Mouse (Mus musculus) erythroid progenitor cell, adult 5-6 weeks (primary cell): Measurements from ENCODE around the gene Fam19a1. TPM values are rescaled to one million over a fixed set of nuclear protein-coding genes. Genes with fewer than 3 reads are reported as not detected.
"Not testable (repeated sequence)": the region's sequence is repeated elsewhere in the genome, so short reads cannot be mapped to it uniquely, and the experiment has no call there.

Experiments used
- ATAC-seq: replicated peaks from 2 replicates; pipeline ENCODE4 v1.8.0; 2016; ENCODE audit warnings: moderate number of reproducible peaks, mild to moderate bottlenecking, moderate TSS enrichment, inconsistent platforms; ENCODE audit not compliant: poor library complexity, low FRiP score, severe bottlenecking
- total RNA-seq, 2 experiments: library from RNA; stranded (forward) in 1 of 2; stranded (reverse) in 1 of 2; fragments of 150-400 nt in 1 of 2; fragments of 186-747, 209-891 nt in 1 of 2; gene quantifications; 2 replicates each; pipeline versions ENCODE4 v1.2.3 to v1.2.4; 2015 to 2017; ENCODE audit warnings: low replicate concordance in 2 of 2

The Fam19a1 gene
- total RNA-seq (2015; ENCODE audit: low replicate concordance) (not detected in 2 replicates), total RNA-seq (2017; ENCODE audit: low replicate concordance) (not detected in 2 replicates)

GRCm38 (mm10) chr6:96112854-96113253 is at the start of gene Fam19a1:
Gene Fam19a1, plus strand, starts transcription at chr6:96113154.
- no peak for ATAC-seq

DNA sequence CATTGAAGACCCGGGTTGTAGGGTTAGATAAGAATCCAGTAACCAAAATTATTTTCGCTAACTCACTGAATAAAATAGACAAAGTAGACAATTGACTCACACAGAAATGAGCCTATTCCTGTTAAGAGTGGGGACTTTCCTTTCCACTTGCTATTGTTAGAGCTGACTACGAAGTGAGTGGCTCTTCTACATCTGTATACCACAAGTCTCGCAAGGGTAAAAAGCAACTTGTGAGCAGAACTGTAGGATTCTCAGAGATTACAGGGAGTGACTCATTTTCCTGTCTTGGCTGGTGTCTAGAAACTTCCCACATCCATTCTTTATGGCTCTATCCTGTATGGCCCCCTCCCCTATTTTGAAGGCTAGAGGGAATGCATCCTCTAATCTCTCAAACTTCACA is 41.9 kb upstream of the Fam19a1 start:
- ATAC-seq: no peak

DNA sequence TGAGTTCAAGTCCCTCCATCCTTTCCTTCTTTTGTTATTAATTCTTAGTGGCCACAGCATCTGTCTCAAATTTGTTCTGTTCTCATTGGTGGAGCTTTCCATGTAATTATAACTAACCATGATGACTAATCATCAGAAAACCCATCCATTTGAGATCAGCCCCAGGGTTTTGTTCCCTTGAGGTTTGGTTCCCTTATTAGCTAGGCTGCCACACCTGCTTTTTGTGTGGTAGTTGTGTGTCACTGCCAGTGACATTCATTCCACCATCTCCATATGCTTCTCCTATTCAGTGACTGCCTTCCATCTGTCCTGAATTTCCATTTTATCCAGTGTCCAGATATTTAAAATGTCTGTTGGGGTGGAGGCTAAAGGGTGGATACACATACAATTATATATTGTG is 41.4 kb upstream of the Fam19a1 start:
- no peak for ATAC-seq

GRCm38 (mm10) chr6:96089961-96090360 is 23.0 kb upstream of the Fam19a1 start:
- ATAC-seq: no peak

GRCm38 (mm10) chr6:96093716-96094115 is 19.2 kb upstream of the Fam19a1 start:
- ATAC-seq: no peak

- ATAC-seq: no peak
These were observed 14.7 kb upstream of the Fam19a1 start for GRCm38 (mm10) chr6:96098225-96098624.

DNA sequence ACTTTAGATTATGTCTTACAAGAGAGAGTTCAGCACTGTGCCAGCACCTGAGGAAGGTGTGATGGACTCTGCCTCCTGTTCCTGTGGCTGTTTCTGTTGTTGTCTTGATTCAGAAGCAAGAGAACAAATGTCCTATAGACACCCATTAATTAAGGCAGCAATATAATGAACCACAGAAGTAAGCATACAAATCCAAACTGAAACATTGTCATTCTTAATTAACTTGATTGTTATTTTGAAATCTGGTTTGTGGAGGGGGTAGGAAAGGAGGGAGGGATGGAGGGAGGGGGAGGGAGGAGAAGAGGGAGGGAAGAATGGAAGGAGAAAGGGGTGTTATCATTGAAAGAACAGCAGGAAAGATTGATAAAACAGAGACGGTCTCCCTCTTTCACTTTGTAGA is 1.3 kb upstream of the Fam19a1 start:
- ATAC-seq: no peak

- ATAC-seq: no peak
These were observed 1.2 kb downstream of the Fam19a1 start for GRCm38 (mm10) chr6:96114151-96114550.

GRCm38 (mm10) chr6:96116148-96116533 is 3.2 kb downstream of the Fam19a1 start:
- no peak for ATAC-seq

- ATAC-seq: no peak
These were observed 3.7 kb downstream of the Fam19a1 start for GRCm38 (mm10) chr6:96116534-96117272.

DNA sequence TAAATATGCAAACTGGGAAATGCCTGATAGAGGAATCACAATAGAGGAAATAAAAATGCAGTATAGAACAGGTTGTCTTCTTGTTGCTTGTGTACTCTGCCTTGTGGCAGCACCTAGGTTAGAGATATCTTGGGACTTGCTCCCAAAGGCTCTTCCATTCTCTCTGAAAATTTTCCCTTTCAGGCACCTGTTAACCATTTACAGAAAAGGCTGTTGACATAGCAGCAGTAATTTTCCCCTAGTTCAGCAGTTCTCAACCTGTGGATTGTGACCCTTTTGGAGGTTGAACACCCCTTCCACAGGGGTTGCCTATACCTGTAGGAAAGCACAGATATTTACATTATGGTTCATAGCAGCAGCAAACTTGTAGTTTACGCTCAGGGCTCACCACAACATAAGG is 30.4 kb downstream of the Fam19a1 start:
- no peak for ATAC-seq

- ATAC-seq: no peak
These were observed 52.4 kb downstream of the Fam19a1 start for GRCm38 (mm10) chr6:96165403-96165802.

DNA sequence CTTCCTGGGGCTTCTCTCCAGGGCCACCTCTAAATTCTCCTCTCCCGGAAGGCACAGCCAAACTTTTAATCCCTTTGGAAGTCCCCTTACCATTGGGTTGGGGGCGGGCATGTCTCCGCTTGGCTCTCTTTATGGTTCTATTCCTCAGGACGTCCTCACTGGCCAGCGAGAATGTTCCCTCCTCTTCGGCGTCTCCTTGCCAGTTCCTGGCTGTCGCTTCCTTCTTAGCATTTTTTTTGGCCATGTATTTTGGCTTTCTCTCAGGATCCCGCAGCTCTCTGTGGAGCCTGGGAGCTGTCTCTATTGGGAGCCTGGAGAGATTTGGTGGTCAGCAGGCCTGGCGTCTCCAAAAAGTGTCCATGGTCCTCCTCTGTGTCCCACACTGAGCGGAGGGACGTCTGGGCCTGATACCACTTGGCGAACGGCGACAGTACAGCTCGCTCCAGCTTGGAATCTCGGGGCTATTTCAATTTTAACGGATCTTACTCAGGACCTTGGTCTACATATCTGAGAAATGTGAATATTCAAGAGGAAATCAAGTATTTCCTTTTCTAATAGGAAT is 52.9 kb downstream of the Fam19a1 start, which contains the start of gene 1700123L14Rik:
TSS of gene 1700123L14Rik (minus strand) at position 426 of the 562 bp plus-strand sequence.
- no peak for ATAC-seq

GRCm38 (mm10) chr6:96167031-96167430 is 54.1 kb downstream of the Fam19a1 start:
- ATAC-seq: no peak

GRCm38 (mm10) chr6:96173681-96174080 is 60.7 kb downstream of the Fam19a1 start:
- ATAC-seq: no peak

- ATAC-seq: no peak
These were observed 65.6 kb downstream of the Fam19a1 start for GRCm38 (mm10) chr6:96178530-96178929.

- no peak for ATAC-seq
These were observed 70.4 kb downstream of the Fam19a1 start for GRCm38 (mm10) chr6:96183392-96183791.

DNA sequence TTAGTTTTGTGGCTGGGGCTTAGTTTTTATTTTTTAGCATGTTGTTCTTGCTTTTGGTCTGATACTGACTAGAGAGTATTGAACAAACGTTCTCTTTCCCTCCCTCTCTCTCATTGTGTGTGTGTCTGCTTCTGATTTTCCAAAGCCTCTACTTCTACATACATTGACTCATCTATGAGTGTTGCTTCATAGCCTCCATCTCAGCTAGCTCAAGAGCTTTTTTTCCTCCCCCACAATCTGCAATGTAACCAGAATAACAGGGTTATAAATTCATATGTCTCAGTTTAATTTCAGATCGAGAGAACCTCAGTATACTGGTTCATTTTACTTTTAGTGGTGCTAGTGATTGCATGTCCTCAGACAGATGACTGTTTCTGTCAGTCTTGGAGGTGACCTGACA is 73.6 kb downstream of the Fam19a1 start:
- ATAC-seq: no peak

DNA sequence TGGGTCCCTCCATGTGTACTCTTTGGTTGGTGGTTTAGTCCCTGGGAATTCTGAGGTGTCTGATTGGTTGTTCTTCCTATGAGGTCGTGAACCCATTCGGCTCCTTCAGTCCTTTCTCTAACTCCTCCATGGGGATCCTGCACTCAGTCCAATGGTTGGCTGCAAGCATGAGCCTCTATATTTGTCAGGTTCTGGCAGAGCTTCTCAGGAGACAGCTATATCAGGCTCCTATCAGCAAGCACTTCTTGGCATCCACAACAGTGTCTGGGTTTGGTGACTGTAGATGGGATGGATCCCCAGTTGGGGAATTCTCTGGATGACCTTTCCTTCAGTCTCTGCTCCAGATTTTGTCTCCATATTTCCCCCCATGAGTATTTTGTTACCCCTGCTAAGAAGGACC is 86.0 kb downstream of the Fam19a1 start:
- ATAC-seq: not testable (repeated sequence)

GRCm38 (mm10) chr6:96205395-96205794 is 92.4 kb downstream of the Fam19a1 start:
- no peak for ATAC-seq

- no peak for ATAC-seq
These were observed 121.9 kb downstream of the Fam19a1 start for GRCm38 (mm10) chr6:96234806-96235205.
